Mouse (Mus musculus): ENCODE results near the gene Atp2c2. TPM values are rescaled to one million over a fixed set of nuclear protein-coding genes. Genes with fewer than 3 reads are reported as not detected.

The Atp2c2 gene
- total RNA-seq, 2 experiments from 2014 or later = 0.42 to 0.48 TPM

- DNase-seq (ENCODE audit: low spot score in 2 of 2) = no peak
Observed at GRCm38 (mm10) chr8:119738129-119738907, 38.5 kb downstream of the Atp2c2 start.

DNA sequence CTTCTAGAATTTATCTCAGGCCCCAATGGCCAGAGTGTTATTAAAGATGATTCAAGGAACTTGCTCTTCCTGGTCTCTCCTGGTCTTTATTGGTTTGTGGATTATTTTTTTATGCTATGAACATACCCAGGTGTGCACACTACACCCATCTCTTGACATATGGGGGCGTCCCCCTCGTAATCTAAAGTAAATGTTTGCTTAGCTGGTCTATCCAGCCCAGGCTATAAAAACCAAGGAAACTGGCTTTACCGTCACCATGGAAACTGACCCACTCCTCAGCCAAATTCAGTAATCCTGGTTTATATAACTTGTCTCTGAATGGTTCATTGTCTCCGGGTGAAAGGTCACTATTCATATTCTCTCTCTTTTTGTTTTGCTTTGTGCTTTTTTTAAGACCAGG is 40.8 kb downstream of the Atp2c2 start:
- no peak for DNase-seq (ENCODE audit: low spot score in 2 of 2)

DNA sequence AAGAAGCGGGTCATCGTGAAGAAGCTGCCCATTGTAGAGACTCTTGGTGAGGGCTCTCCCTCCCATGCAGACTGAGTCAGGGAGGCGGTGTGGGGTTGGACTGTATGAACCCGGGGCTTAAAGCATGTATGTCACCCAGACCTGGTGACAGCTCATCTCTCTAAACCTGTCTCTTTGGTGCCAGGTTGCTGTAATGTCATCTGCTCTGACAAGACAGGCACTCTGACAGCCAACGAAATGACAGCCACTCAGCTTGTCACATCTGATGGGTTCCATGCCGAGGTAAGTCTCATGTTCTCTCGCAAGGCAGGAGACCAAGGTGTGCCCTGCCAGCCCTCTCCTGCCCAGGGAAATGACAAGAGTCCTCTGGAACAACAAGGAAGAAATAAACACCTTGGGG is 42.6 kb downstream of the Atp2c2 start:
- DNase-seq (ENCODE audit: low spot score in 2 of 2) = no peak

GRCm38 (mm10) chr8:119743291-119744026 is 43.6 kb downstream of the Atp2c2 start:
- DNase-seq (ENCODE audit: low spot score in 2 of 2) = no peak

DNA sequence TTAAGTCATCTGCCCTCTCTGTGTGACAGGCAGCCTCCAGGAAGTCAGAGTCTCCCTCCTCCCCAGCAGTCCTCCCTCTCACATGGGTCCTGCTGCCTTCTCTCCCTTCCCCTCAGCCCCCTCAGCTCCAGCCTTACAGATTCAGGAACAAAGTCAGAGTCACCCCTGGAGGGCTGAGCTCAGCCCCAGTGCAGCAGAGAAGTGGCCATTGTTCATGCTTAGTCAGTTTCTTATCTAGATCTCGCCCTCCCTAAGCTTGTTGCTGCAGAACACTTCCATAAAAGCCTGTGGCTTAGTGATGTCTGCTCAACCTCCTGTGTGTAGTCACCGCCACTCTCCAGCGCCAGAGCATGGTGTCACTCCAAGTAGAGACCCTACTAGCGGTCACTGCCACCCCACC is 44.8 kb downstream of the Atp2c2 start:
- DNase-seq (ENCODE audit: low spot score in 2 of 2) = no peak

GRCm38 (mm10) chr8:119755238-119756146 is 55.7 kb downstream of the Atp2c2 start:
- no peak for DNase-seq (ENCODE audit: low spot score in 2 of 2)

- no peak for DNase-seq (ENCODE audit: low spot score in 2 of 2)
Observed at GRCm38 (mm10) chr8:119756147-119756461, 56.3 kb downstream of the Atp2c2 start.

DNA sequence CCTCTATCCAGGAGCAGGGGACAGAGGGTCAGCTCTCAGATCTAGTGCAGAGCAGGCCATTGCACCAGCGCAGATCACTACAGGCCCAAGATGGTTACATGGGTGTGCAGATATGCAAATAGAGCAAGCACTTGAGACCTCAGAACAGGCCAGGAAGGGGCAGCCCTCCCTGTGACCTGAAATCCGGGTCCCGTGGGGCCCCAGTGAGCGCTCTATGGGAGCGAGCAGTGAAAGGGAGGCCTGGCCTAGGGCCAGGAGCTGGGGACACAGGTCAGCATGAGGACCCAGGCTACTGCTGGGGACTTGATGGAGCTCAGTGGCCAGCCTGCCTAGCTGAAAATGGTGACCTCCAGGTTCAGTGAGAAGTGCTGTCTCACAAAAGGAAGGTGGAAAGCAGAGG is 56.7 kb downstream of the Atp2c2 start:
- DNase-seq (ENCODE audit: low spot score in 2 of 2) = no peak

DNA sequence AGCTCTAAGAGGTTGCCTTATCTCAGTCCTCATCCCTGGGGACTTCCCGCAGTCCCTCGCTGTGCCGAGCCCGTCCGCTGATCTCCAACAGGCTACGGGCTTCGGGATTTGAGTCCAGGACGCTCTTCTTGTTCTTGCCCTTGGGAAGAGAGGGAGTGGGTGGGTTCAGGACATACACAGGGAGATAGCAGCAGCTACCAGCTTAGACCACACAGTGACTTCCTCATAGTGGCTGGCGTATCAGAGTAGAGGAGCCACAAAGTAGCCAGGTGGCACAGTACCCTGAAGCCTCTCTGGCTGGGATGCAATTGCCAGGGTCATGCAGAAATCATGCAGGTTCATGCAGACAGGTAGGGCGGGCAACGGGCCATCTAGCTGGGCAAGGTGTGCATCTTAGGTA is 61.9 kb downstream of the Atp2c2 start:
- no peak for DNase-seq (ENCODE audit: low spot score in 2 of 2)

GRCm38 (mm10) chr8:119762226-119763220 is 62.7 kb downstream of the Atp2c2 start:
- DNase-seq (ENCODE audit: low spot score in 2 of 2) = no peak

DNA sequence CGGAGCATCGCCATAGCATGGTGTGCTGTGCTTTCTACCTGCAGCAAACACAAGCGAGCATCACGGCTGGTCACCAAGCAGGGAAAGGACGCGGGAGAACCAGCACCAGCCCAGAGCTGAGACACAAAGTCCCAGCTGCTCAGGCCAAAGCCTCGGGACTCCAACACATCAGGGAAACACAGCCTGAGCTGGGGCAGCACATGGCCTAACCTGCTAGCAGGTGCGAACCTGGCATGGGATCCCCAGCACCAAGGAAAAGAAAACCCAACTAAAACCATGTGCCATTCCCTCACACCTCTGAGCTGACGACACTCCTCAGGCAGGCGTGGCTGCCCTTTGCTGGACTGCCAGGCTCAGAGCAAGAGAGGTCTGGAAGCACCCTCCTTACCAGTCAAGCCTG is 65.5 kb downstream of the Atp2c2 start:
- DNase-seq (ENCODE audit: low spot score in 2 of 2) = no peak

- DNase-seq (ENCODE audit: low spot score in 2 of 2) = no peak
Observed at GRCm38 (mm10) chr8:119765761-119766444, 66.1 kb downstream of the Atp2c2 start.

GRCm38 (mm10) chr8:119776668-119777245 is 76.9 kb downstream of the Atp2c2 start:
- DNase-seq (ENCODE audit: low spot score in 2 of 2) = no peak

DNA sequence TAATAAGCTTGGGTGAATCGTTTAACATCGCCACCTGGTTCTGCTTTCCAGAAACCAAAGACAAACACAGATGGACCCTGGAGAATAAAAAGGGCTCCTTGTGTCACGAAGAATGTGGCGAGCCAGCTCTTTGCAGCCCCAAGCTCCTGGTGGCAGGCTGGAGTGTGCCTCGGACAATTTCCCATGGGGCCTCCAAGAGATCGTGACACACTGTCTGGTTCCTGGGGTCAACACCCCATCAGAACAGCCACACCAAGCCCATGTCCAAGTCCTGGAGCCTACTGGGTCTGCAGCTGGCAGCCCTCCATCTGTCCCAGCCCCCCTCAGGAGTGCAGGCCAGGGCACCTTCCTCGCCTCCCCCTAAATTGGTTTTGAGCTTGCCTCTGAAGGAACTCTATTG is 78.0 kb downstream of the Atp2c2 start:
- no peak for DNase-seq (ENCODE audit: low spot score in 2 of 2)

GRCm38 (mm10) chr8:119778263-119778662 is 78.5 kb downstream of the Atp2c2 start, which contains the start of gene Tldc1:
Gene Tldc1 (minus strand): TSS chr8:119778416.
- DNase-seq (ENCODE audit: low spot score in 2 of 2) = peak; percentile 99

GRCm38 (mm10) chr8:119779013-119779737 is 79.4 kb downstream of the Atp2c2 start:
- DNase-seq (ENCODE audit: low spot score in 2 of 2) = peak; percentile 48 to 67

DNA sequence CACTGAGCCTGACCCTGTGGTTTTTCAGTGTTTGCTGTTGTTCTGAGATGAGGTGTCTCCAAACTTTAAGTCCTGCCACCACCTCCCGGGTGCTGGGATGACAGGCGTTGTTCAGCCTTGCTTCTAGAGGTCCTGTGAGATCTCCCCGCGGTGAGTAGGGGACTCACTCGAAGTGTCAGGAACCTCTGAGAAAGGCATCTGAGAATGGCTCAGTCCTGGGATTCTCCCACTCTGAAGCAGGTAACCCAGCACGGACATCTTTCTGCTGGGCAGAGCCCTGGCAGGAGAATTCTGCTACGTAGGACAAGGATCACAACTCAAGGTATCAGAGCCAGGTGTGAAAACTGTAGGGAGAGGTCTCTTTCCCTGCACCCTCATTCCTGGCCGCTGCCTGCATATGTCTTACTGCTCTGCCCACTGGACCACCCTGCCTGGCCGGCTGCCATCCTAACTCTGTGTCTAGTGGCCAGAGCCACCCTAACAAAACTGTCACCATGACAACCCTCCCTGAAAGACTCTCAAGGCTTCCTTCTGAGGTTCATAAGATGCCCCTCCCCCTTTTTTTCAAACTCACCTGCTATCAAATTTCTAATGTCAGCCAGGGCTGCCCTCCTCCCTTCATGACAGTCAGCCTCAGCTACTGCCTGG is 80.7 kb downstream of the Atp2c2 start:
- no peak for DNase-seq (ENCODE audit: low spot score in 2 of 2)
